Mouse (Mus musculus) cerebellum, adult 2 months (tissue): Measurements from ENCODE around the gene Fam49a. TPM values are rescaled to one million over a fixed set of nuclear protein-coding genes. Genes with fewer than 3 reads are reported as not detected.

ENCODE experiments used
- DNase-seq, 2 experiments: peaks; one replicate each; pipeline ENCODE4 v3.0.0; 2021
- H3K27ac ChIP-seq: fragments of 200-500 bp; 2 replicates; pipeline ENCODE4 v1.5.1; 2012; ENCODE audit warnings: low read length, control low read depth, inconsistent platforms; ENCODE audit not compliant: insufficient read depth
- H3K27me3 ChIP-seq: fragments of 200-500 bp; 2 replicates; pipeline ENCODE4 v1.6.1; 2012; ENCODE audit warnings: inconsistent platforms, mild to moderate bottlenecking, low read length, moderate library complexity; ENCODE audit not compliant: control insufficient read depth, insufficient read depth
- H3K4me1 ChIP-seq: fragments of 200-500 bp; 2 replicates; pipeline ENCODE4 v1.6.1; 2011; ENCODE audit warnings: low read length; ENCODE audit not compliant: control insufficient read depth, insufficient read depth
- H3K4me3 ChIP-seq: fragments of 200-500 bp; replicated peaks from 2 replicates; pipeline ENCODE3; 2011; ENCODE audit warnings: mild to moderate bottlenecking, low read depth, low read length, control low read depth; ENCODE audit not compliant: insufficient read depth
- CTCF ChIP-seq: fragments of 200-500 bp; IDR thresholded peaks from 2 replicates; pipeline ENCODE4 v1.5.1; 2011; ENCODE audit warnings: low read depth, mild to moderate bottlenecking, control low read depth, low read length, moderate library complexity, borderline replicate concordance; ENCODE audit not compliant: insufficient read depth
- POLR2A ChIP-seq: fragments of 200-500 bp; IDR thresholded peaks from 2 replicates; pipeline ENCODE4 v1.6.1; 2011; ENCODE audit warnings: low read length, control low read depth, borderline replicate concordance; ENCODE audit not compliant: insufficient read depth
- WGBS: fragments of 180-500 bp; shearing (Covaris S2); methylation state at CpG from one replicate; pipeline ENCODE4 v1.1.7; 2018; 5-methylcytosine and 5-hydroxymethylcytosine counted together
- polyA plus RNA-seq: library from polyadenylated mRNA; depleted of rRNA; stranded (reverse); fragments of >200 nt; gene quantifications from 2 replicates; pipeline ENCODE4 v1.2.3, GENCODE M21; 2012

The Fam49a gene
- polyA plus RNA-seq, 1 experiment = 19.6 TPM

DNA sequence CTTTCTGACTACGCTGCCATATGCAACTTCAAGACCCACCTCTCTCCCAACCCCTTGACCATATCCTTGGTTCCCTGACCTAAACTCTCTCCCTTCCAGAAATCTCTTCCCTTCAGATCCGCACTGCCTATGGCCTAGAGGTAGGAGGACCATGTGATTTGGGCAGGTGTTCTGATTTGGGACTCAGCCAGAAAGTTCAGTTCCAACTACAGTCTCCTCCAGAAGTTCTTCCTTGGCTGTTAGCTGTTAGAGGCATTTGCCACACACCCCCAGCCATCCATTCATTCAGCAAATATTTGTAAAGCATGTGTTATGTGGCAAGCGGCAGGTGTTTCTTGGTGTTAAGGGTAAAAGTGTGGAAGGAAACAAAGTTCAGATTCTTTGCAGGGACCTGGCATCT lies 44.3 kb downstream of the Fam49a start:
- WGBS = 83% methylated on average over 3 of the region's 3 CpGs
- Histone ChIP-seq H3K27ac (no peak overlapping the region), H3K4me1 (no peaks in the 10 kb centered on the region), H3K4me3 (no peak overlapping the region), H3K27me3 (no peaks in the 10 kb centered on the region)
- TF ChIP-seq CTCF (no peak), POLR2A (no peak)
- no peak for DNase-seq

DNA sequence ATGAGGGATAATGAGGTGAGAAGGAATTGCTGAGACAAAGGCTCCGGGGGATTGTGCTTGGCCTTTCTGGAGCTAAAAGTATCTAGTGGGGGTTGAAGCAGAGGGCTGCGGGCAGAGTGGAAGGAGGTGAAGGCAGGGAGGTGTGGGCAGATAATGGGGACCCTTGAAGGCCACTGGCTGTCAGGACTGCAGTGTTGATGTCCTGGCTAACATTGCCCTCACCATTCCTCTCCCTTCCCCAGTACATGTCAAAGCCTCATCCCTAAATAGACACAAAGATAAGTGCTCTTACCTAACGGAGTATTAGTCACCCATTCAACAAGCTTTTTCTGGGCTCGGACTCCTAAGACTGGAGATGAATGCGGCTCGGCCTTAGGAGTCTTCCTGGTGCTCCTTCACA lies 44.9 kb downstream of the Fam49a start:
- no peak for TF ChIP-seq CTCF
- TF ChIP-seq POLR2A = no peak
- no peaks in the 10 kb centered on the region for H3K4me1 ChIP-seq
- H3K27me3 ChIP-seq = no peaks in the 10 kb centered on the region
- H3K4me3 ChIP-seq = no peak overlapping the region
- no peak for DNase-seq
- no peak overlapping the region for H3K27ac ChIP-seq
- WGBS = 96% methylated on average over 6 of the region's 6 CpGs

DNA sequence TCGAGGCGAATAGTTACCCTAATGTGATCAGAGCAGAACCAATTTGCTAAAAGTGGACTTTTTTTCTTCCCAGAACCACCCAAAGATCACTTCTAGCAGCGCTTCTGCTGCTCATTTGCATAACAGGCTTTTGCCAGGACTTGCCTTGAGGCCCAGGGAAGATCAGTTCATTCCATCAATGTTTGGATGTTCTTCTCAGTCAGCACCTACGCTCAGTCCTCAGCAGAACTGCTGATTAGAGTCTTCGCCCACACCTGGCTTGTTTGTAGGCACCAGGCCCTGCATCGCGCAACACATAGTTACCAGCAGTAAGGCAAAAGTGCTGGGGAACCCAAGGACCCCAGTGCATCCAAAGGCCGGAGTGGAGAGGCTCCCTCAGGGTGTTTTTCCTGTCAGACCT lies 45.3 kb downstream of the Fam49a start:
- Histone ChIP-seq H3K4me3 (no peak overlapping the region), H3K4me1 (no peaks in the 10 kb centered on the region), H3K27ac (no peak overlapping the region), H3K27me3 (no peaks in the 10 kb centered on the region)
- TF ChIP-seq POLR2A (no peak), CTCF (no peak)
- WGBS = 94% methylated on average over 8 of the region's 8 CpGs
- DNase-seq = no peak

DNA sequence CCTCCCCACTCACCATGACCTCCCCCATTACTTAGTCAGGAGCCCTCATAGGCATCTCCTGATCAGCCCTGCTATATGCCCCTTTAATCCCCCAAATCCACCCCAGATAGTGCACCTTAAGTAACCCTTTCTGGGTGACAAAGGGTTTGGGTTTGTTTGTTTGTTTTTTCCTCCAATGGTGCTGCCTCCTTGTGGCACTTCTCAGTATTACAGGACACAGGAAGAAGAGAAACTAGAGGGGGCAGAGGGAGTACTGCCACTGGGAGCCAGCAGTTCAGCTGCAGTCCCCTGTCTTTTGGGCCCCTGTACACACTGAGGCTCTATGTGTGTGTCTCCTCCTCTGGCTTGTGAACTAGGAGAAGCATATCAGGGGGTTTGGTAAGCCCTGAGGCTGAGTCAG lies 51.5 kb downstream of the Fam49a start:
- H3K27ac ChIP-seq = no peak overlapping the region
- H3K27me3 ChIP-seq = no peaks in the 10 kb centered on the region
- DNase-seq = no peak
- TF ChIP-seq POLR2A = no peak
- no peak for TF ChIP-seq CTCF
- no peaks in the 10 kb centered on the region for H3K4me1 ChIP-seq
- no peak overlapping the region for H3K4me3 ChIP-seq

DNA sequence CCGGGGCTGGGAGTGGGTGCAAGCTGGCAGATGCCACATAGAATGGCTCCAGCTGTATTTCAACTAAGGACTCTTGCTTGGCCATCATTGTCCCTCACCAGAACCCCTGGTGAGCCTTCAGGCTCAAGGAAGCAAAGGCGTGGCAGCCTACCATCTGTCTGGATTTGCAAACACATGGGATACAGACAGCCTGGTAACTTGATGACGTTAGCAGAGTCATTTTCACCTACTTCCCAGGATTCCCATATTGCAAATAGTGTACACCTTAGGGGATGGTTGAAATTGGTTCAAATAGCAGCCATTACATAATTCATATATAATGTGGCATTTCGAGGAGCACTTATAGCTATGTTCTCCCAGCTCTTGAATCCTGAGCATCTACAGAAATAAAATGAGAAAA lies 52.0 kb downstream of the Fam49a start:
- no peak for DNase-seq
- TF ChIP-seq CTCF (no peak), POLR2A (no peak)
- H3K27ac ChIP-seq = no peak overlapping the region
- no peaks in the 10 kb centered on the region for H3K27me3 ChIP-seq
- H3K4me1 ChIP-seq = no peaks in the 10 kb centered on the region
- 35% methylated on average over 4 of the region's 4 CpGs for WGBS
- H3K4me3 ChIP-seq = no peak overlapping the region

DNA sequence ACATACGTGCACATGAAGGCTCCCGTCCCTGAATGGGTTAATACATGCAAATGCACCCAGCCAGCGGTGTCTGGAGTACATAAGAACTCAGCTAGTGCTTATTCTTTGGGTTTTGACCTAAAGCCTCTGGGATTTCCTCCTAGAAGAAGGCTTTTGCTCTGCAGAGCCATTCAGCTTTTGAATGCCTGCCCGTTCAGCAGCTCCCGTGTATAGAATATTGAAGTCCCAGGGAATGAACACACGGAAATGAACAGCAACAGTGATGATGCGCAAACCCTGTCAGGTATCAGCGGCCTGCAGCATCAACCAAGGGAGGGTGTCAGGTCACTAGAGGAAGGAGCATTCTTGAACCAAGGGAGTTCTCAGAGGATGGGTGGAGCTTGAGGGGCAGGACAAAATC lies 52.4 kb downstream of the Fam49a start:
- 66% methylated on average over 8 of the region's 8 CpGs for WGBS
- H3K4me3 ChIP-seq = no peak overlapping the region
- DNase-seq = no peak
- no peak for TF ChIP-seq CTCF
- TF ChIP-seq POLR2A = no peak
- no peaks in the 10 kb centered on the region for H3K27me3 ChIP-seq
- no peaks in the 10 kb centered on the region for H3K4me1 ChIP-seq
- H3K27ac ChIP-seq = no peak overlapping the region

DNA sequence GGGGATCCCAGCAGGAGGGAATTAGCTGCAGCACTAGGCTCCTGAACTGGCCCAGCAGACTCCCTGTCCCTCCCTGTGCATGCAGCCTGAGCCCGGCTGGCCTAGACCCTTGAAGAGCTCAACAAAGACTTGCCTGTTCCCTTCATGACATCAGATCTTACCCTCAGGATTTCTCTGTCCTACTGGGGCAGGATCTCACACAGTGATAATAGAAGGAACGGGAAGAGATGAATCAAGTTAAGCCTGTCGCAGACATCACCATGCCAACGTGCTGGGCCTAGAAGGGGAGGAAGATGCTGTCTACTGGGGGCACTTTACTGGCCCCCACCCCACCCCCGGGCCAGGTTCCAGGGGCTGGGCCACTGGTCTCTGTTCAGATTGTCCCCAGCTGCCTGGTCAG lies 53.1 kb downstream of the Fam49a start:
- no peak overlapping the region for H3K27ac ChIP-seq
- TF ChIP-seq POLR2A (no peak), CTCF (no peak)
- DNase-seq = no peak
- no peaks in the 10 kb centered on the region for H3K4me1 ChIP-seq
- H3K27me3 ChIP-seq = no peaks in the 10 kb centered on the region
- no peak overlapping the region for H3K4me3 ChIP-seq
- WGBS = 43% methylated on average over 5 of the region's 5 CpGs

DNA sequence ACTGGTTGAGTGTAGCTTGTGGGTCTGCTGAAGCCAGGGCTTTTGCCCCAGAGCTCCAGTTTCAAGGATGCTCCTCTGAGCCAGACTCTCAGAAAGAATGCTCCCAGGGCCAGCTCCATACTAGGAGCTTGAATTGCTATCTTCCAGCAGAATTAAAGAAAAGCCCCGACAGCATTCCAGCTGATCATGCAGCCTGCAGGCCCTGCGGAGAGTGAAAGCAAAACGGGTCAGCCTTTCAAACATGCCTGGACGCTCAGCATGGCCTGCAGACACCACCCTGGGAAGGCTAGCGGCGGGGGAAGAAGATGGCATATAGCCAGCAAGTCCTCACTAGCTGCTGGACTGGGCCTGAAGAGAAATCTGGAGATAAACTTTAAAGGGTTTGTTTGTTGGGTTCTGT lies 55.0 kb downstream of the Fam49a start:
- H3K27ac ChIP-seq = no peak overlapping the region
- DNase-seq = peak; percentile 34 to 36

More for the DNA sequence above, 55.0 kb downstream of the Fam49a start:
- Histone ChIP-seq H3K27me3 (no peaks in the 10 kb centered on the region), H3K4me3 (no peak overlapping the region), H3K4me1 (no peaks in the 10 kb centered on the region)
- 32% methylated on average over 6 of the region's 6 CpGs for WGBS
- TF ChIP-seq POLR2A (no peak), CTCF (no peak)
